Mouse (Mus musculus): ENCODE results near the gene Pank1.
A peak's percentile ranks its signal among the peaks of the same experiment; 100 is the strongest.

Pank1 gene

GRCm38 (mm10) chr19:34825946-34826655 is 53.2 kb downstream of the Pank1 start:
- DNase-seq (ENCODE audit: inconsistent ontology term) = no peak

GRCm38 (mm10) chr19:34819577-34820170 is 59.6 kb downstream of the Pank1 start:
- DNase-seq (ENCODE audit: inconsistent ontology term) = no peak

- no peak for DNase-seq (ENCODE audit: inconsistent ontology term)
These were observed 63.9 kb downstream of the Pank1 start for GRCm38 (mm10) chr19:34815371-34815770.

- DNase-seq (ENCODE audit: inconsistent ontology term) = no peak
These were observed 64.6 kb downstream of the Pank1 start for GRCm38 (mm10) chr19:34814696-34815095.

GRCm38 (mm10) chr19:34813961-34814360 is 65.3 kb downstream of the Pank1 start:
- no peak for DNase-seq (ENCODE audit: inconsistent ontology term)

- DNase-seq (ENCODE audit: inconsistent ontology term) = no peak
These were observed 65.7 kb downstream of the Pank1 start for GRCm38 (mm10) chr19:34813533-34813932.

- no peak for DNase-seq (ENCODE audit: inconsistent ontology term)
These were observed 66.5 kb downstream of the Pank1 start for GRCm38 (mm10) chr19:34812711-34813110.

GRCm38 (mm10) chr19:34807173-34807572 is 72.1 kb downstream of the Pank1 start:
- no peak for DNase-seq (ENCODE audit: inconsistent ontology term)

GRCm38 (mm10) chr19:34805071-34805470 is 74.2 kb downstream of the Pank1 start:
- peak; percentile 59 for DNase-seq (ENCODE audit: inconsistent ontology term)

- no peak for DNase-seq (ENCODE audit: inconsistent ontology term)
These were observed 74.7 kb downstream of the Pank1 start for GRCm38 (mm10) chr19:34804531-34804930.

- no peak for DNase-seq (ENCODE audit: inconsistent ontology term)
These were observed 75.9 kb downstream of the Pank1 start for GRCm38 (mm10) chr19:34803396-34803795.

- no peak for DNase-seq (ENCODE audit: inconsistent ontology term)
These were observed 79.5 kb downstream of the Pank1 start for GRCm38 (mm10) chr19:34799644-34800267.

GRCm38 (mm10) chr19:34796396-34796795 is 82.9 kb downstream of the Pank1 start:
- DNase-seq (ENCODE audit: inconsistent ontology term) = no peak

- no peak for DNase-seq (ENCODE audit: inconsistent ontology term)
These were observed 96.8 kb downstream of the Pank1 start for GRCm38 (mm10) chr19:34782491-34782890.

- no peak for DNase-seq (ENCODE audit: inconsistent ontology term)
These were observed 100.3 kb downstream of the Pank1 start for GRCm38 (mm10) chr19:34778993-34779392.

GRCm38 (mm10) chr19:34778098-34778497 is 101.2 kb downstream of the Pank1 start:
- DNase-seq (ENCODE audit: inconsistent ontology term) = peak; percentile 88

- DNase-seq (ENCODE audit: inconsistent ontology term) = peak; percentile 72
These were observed 106.5 kb downstream of the Pank1 start for GRCm38 (mm10) chr19:34772775-34773174.

GRCm38 (mm10) chr19:34770764-34771163 is 108.5 kb downstream of the Pank1 start:
- DNase-seq (ENCODE audit: inconsistent ontology term) = no peak

- DNase-seq (ENCODE audit: inconsistent ontology term) = no peak
These were observed 120.5 kb downstream of the Pank1 start for GRCm38 (mm10) chr19:34758754-34759153.
